Mouse (Mus musculus) myocyte (in vitro differentiated cells): ENCODE results near the gene Ing4. TPM values are rescaled to one million over a fixed set of nuclear protein-coding genes. Genes with fewer than 3 reads are reported as not detected.
"Not testable (repeated sequence)": the region's sequence is repeated elsewhere in the genome, so short reads cannot be mapped to it uniquely, and the experiment has no call there.

Experiments
- H3K27me3 ChIP-seq: one replicate; pipeline ENCODE4 v1.6.1; 2011; ENCODE audit not compliant: control insufficient read depth, insufficient read depth, insufficient read length
- H3K36me3 ChIP-seq: one replicate; pipeline ENCODE4 v1.6.1; 2011; ENCODE audit not compliant: control insufficient read depth, insufficient read depth
- H3K4me2 ChIP-seq: one replicate; pipeline ENCODE4 v1.6.1; 2011; ENCODE audit warnings: low read depth, control low read depth
- H3K4me3 ChIP-seq: one replicate; pipeline ENCODE4 v1.5.1; 2011; ENCODE audit warnings: mild to moderate bottlenecking, control low read depth, moderate library complexity
- H3K79me2 ChIP-seq: one replicate; pipeline ENCODE4 v1.6.1; 2011; ENCODE audit not compliant: control insufficient read depth, insufficient read depth
- H3ac ChIP-seq: one replicate; pipeline ENCODE4 v1.6.1; 2011; ENCODE audit not compliant: control insufficient read depth, insufficient read length
- CEBPB ChIP-seq: IDR thresholded peaks from 2 replicates; pipeline ENCODE4 v1.6.1; 2011; ENCODE audit warnings: mild to moderate bottlenecking, moderate library complexity; ENCODE audit not compliant: poor library complexity, insufficient read depth, severe bottlenecking
- E2F4 ChIP-seq: IDR thresholded peaks from one replicate; pipeline ENCODE4 v1.6.1; 2011; ENCODE audit warnings: mild to moderate bottlenecking, control low read depth, moderate library complexity; ENCODE audit not compliant: insufficient read depth
- MAX ChIP-seq: IDR thresholded peaks from one replicate; pipeline ENCODE4 v1.6.1; 2011; ENCODE audit warnings: low read depth, mild to moderate bottlenecking, control low read depth
- MYOD1 ChIP-seq, 3 experiments: IDR thresholded peaks; one replicate each; pipeline ENCODE4 v1.6.1; 2011; ENCODE audit warnings: control low read depth in 2 of 3, low read depth in 2 of 3, mild to moderate bottlenecking in 2 of 3, moderate library complexity in 1 of 3; ENCODE audit not compliant: insufficient read length in 2 of 3, control insufficient read depth in 1 of 3
- MYOG ChIP-seq, 3 experiments: IDR thresholded peaks; one replicate each; pipeline ENCODE4 v1.6.1; 2011; ENCODE audit warnings: control low read depth in 2 of 3, low read depth in 2 of 3, mild to moderate bottlenecking in 2 of 3; ENCODE audit not compliant: insufficient read length in 2 of 3, control insufficient read depth in 1 of 3, insufficient read depth in 1 of 3
- POLR2A ChIP-seq: IDR thresholded peaks from one replicate; pipeline ENCODE4 v1.6.1; 2011; ENCODE audit warnings: low read depth, mild to moderate bottlenecking, control low read depth, moderate library complexity; ENCODE audit not compliant: insufficient read length
- POLR2AphosphoS2 ChIP-seq: IDR thresholded peaks from one replicate; pipeline ENCODE4 v1.6.1; 2011; ENCODE audit warnings: low read depth, control low read depth; ENCODE audit not compliant: insufficient read length
- REST ChIP-seq: IDR thresholded peaks from one replicate; pipeline ENCODE4 v1.6.1; 2011; ENCODE audit warnings: mild to moderate bottlenecking, control low read depth, moderate library complexity; ENCODE audit not compliant: insufficient read depth, insufficient read length
- SRF ChIP-seq: IDR thresholded peaks from one replicate; pipeline ENCODE4 v1.6.1; 2011; ENCODE audit warnings: low read depth; ENCODE audit not compliant: control insufficient read depth, insufficient read length
- TCF12 ChIP-seq: IDR thresholded peaks from one replicate; pipeline ENCODE4 v1.6.1; 2011; ENCODE audit warnings: mild to moderate bottlenecking, control low read depth; ENCODE audit not compliant: poor library complexity, insufficient read depth, severe bottlenecking
- TCF3 ChIP-seq: IDR thresholded peaks from one replicate; pipeline ENCODE4 v1.6.1; 2011; ENCODE audit warnings: low read depth, control low read depth; ENCODE audit not compliant: insufficient read length
- USF1 ChIP-seq: IDR thresholded peaks from one replicate; pipeline ENCODE4 v1.6.1; 2011; ENCODE audit warnings: low read depth, mild to moderate bottlenecking, control low read depth, moderate library complexity
- polyA plus RNA-seq: library from polyadenylated mRNA; unstranded; fragments of >200 nt; fragmentation: generic; extraction: Trizol; gene quantifications from one replicate; pipeline ENCODE4 v1.2.1, GENCODE M21; 2012; ENCODE audit warnings: missing spikeins

The Ing4 gene
- polyA plus RNA-seq, 1 experiment: 31.2 TPM

DNA sequence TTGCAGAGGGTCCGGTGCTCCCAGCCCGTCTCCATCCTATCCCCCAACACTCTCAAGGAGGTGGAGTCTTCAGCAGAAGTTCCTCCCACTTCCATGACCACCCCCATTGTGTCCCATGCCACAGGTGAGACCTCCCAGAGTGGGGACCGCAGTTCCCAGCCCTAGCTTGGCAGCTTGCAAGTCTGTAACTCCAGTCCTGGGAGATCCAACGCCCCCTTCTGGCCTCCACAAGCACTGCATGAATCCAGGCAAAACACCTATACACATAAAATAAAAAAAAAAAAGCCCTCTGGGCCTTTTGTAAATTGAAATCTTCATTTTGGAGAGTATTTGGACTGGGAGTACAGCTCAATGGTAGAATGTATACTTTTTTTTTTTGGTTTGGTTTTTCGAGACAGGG is 11.7 kb downstream of the Ing4 start:
- H3K4me2 ChIP-seq: no peak overlapping the region
- H3K4me3 ChIP-seq: no peak overlapping the region
- peaks cover 19% of the 10 kb centered on the region for H3K36me3 ChIP-seq
- no peak overlapping the region for H3ac ChIP-seq
- TF ChIP-seq MAX (no peak), POLR2AphosphoS2 (no peak), SRF (no peak), REST (no peak), MYOD1 (IDR thresholded peaks at IDR 0.05; ENCODE audit: control insufficient read depth in 1 of 3, insufficient read length in 2 of 3, low read depth in 2 of 3) (no peak), CEBPB (no peak), MYOG (IDR thresholded peaks at IDR 0.05; ENCODE audit: control insufficient read depth in 1 of 3, insufficient read depth in 1 of 3, insufficient read length in 2 of 3, low read depth in 2 of 3) (no peak), TCF12 (no peak), TCF3 (no peak), E2F4 (no peak), POLR2A (no peak), USF1 (no peak)
- H3K79me2 ChIP-seq: no peaks in the 10 kb centered on the region
- no peaks in the 10 kb centered on the region for H3K27me3 ChIP-seq

DNA sequence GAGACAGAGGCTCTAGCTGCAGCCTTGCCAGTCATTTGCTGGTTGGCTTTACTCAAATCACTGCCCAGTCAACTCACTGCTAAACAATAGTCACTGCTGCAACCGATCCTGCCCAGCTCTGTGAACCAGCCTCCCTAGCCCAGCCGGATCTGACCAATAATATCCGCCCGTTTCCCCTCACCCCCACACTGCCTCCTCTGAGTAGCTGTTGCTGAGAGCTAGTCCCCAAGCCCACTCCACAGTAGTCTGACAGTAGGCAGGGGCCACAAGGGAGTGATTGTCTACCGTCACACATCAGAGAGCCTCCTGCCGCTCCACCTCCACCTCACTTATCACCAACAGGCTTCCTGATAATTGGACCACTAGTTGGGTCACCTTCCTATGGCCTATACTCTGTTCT is 21.9 kb downstream of the Ing4 start:
- no peak for TF ChIP-seq POLR2AphosphoS2
- TF ChIP-seq TCF3: no peak
- no peak for TF ChIP-seq MAX
- no peak for TF ChIP-seq MYOG (IDR thresholded peaks at IDR 0.05; ENCODE audit: control insufficient read depth in 1 of 3, insufficient read depth in 1 of 3, insufficient read length in 2 of 3, low read depth in 2 of 3)
- no peak for TF ChIP-seq MYOD1 (IDR thresholded peaks at IDR 0.05; ENCODE audit: control insufficient read depth in 1 of 3, insufficient read length in 2 of 3, low read depth in 2 of 3)
- no peak for TF ChIP-seq SRF
- no peak for TF ChIP-seq REST
- TF ChIP-seq TCF12: no peak
- TF ChIP-seq POLR2A: no peak
- no peak for TF ChIP-seq USF1
- no peak for TF ChIP-seq E2F4
- TF ChIP-seq CEBPB: no peak
- Histone ChIP-seq H3K79me2 (no peaks in the 10 kb centered on the region), H3K4me3 (no peak overlapping the region), H3K36me3 (no peaks in the 10 kb centered on the region), H3K4me2 (no peak overlapping the region), H3ac (no peak overlapping the region), H3K27me3 (peaks cover 33% of the 10 kb centered on the region)

DNA sequence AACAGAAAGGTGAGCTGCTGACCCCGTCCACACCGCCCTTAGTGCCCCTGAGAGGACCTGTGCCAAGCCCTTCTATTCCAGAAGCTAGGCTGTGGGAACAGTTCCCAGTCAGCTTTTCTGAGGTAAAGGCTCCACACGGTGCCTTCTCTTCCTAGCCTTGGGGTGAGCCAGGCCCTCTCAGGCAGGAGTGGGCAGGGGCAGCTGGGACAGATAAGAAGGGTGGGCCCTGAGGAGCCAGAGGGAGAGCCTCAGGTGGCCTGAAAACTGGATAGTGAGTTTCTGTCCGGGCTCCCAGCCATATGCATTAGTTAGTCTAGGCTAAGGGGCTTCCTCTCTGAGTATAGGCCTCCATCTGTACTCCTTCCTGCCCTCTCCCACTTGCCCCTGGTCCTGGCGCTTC is 23.0 kb downstream of the Ing4 start:
- Histone ChIP-seq H3K27me3 (peaks cover 39% of the 10 kb centered on the region), H3K79me2 (no peaks in the 10 kb centered on the region), H3K36me3 (no peaks in the 10 kb centered on the region), H3K4me2 (no peak overlapping the region), H3ac (no peak overlapping the region), H3K4me3 (no peak overlapping the region)
- TF ChIP-seq REST (no peak), TCF12 (no peak), TCF3 (no peak), MAX (no peak), POLR2AphosphoS2 (no peak), USF1 (no peak), POLR2A (no peak), MYOD1 (IDR thresholded peaks at IDR 0.05; ENCODE audit: control insufficient read depth in 1 of 3, insufficient read length in 2 of 3, low read depth in 2 of 3) (no peak), MYOG (IDR thresholded peaks at IDR 0.05; ENCODE audit: control insufficient read depth in 1 of 3, insufficient read depth in 1 of 3, insufficient read length in 2 of 3, low read depth in 2 of 3) (no peak), SRF (no peak), CEBPB (no peak), E2F4 (no peak)

DNA sequence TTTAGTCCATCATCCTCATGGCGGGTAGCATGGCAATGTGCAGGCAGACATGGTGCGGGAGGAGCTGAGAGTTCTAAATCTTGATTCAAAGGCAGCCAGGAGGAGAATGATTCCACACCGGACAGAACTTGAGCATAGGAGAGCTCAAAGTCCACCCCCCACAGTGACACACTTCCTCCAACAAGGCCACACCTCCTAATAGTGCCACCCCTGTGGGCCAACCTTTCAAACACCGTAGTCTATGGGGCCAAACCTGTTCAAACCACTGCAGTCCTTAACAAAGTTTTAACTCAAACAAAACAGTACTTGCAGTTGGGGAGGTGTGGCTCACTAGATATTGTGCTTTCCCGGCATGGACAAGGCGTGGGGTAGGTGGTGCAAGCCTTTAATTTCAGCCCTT is 24.3 kb downstream of the Ing4 start:
- H3ac ChIP-seq: no peak overlapping the region
- no peak overlapping the region for H3K4me2 ChIP-seq
- TF ChIP-seq TCF3 (no peak), CEBPB (no peak), MYOG (IDR thresholded peaks at IDR 0.05; ENCODE audit: control insufficient read depth in 1 of 3, insufficient read depth in 1 of 3, insufficient read length in 2 of 3, low read depth in 2 of 3) (no peak), SRF (no peak), REST (no peak), MYOD1 (IDR thresholded peaks at IDR 0.05; ENCODE audit: control insufficient read depth in 1 of 3, insufficient read length in 2 of 3, low read depth in 2 of 3) (no peak), E2F4 (no peak), USF1 (no peak), MAX (no peak), TCF12 (no peak), POLR2AphosphoS2 (no peak), POLR2A (no peak)
- H3K79me2 ChIP-seq: no peaks in the 10 kb centered on the region
- H3K27me3 ChIP-seq: peaks cover 46% of the 10 kb centered on the region
- no peak overlapping the region for H3K4me3 ChIP-seq
- no peaks in the 10 kb centered on the region for H3K36me3 ChIP-seq

DNA sequence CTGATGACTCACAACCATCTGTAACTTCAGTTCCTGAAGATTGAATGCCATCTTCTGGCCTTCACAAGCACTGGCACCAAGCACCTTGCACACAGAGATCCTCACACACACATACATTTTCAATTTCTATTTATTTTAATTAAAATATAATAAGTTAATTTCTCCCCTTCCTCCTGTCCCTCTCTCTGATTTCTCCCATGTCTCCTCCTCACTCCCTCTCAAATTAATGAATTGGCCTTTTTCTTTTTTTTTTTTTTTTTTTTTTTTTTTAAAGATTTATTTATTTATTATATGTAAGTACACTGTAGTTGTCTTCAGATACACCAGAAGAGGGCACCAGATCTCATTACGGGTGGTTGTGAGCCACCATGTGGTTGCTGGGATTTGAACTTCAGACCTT is 25.7 kb downstream of the Ing4 start:
- not testable (repeated sequence) for H3K36me3 ChIP-seq, H3ac ChIP-seq, H3K4me3 ChIP-seq, H3K4me2 ChIP-seq, H3K79me2 ChIP-seq
- peaks cover 55% of the 10 kb centered on the region for H3K27me3 ChIP-seq
